Mouse (Mus musculus) adrenal gland (tissue): Measurements from ENCODE around the gene Pcare.

Source experiments
- intact Hi-C: fragments of 180-260 bp; cut with DNase I; formaldehyde crosslinking; loops from one replicate; pipeline ENCODE4 v1.15.1; 2025

The Pcare gene

DNA sequence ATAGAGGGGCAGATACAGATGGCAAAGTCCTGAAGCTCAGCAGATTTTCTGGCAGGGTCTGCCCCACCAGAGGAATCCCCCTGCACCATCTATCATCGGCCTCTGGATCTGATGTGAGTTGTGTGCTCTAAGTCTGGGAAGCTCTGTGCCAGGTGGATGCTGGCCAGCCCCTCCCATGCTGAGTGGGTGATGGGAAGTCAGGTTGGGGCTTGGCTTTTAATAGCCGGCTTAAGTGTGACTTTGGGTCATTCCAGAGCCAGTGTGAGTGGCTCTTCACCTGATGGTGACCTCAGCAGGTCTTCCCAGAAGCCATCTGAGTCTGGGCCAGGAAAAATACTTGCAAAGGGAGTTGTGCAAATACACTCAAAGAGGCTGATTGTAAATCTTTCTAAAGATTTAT lies 22.0 kb downstream of the Pcare start:
- intact Hi-C loops: no loop called here

DNA sequence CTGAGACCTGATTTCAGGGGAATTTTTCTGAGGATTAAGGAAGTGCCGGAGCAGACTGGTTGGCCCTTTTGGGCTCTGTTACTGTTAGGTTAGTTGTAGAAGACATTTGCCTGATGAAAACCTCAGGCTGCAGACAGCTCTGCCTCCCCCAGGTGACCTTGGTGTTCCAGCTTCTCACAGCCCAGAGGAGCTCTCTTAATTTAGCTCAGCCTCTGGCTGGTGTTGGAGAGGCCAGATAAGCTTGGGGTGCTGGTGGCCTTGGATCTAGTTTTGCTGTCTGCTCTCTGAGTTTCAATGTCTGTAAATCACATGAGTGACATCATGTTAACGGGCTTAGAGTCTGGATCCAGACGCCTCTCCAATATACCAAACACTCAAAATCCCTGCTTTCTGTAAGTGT lies 31.7 kb downstream of the Pcare start:
- intact Hi-C loops: no loop called here

DNA sequence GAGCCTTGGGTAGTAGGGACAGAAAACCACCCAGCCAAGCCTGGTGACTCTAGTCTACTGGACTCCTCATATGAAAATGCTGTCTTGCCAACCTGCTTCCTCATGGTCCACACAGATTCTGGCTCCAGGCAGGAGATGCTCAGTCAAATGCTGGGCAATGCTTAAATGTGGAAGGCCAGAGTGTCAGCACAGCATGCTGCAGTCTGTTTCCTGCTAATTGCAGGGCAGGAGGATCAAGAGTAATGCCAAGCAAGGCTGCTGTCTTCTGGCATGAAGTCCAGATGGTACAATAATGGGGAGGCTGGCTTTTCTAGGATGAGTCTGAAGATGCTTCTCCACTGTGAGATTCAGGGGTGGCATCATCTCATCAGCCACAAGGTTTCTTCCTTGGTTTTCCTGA lies 32.3 kb downstream of the Pcare start:
- intact Hi-C loops: no loop called here

DNA sequence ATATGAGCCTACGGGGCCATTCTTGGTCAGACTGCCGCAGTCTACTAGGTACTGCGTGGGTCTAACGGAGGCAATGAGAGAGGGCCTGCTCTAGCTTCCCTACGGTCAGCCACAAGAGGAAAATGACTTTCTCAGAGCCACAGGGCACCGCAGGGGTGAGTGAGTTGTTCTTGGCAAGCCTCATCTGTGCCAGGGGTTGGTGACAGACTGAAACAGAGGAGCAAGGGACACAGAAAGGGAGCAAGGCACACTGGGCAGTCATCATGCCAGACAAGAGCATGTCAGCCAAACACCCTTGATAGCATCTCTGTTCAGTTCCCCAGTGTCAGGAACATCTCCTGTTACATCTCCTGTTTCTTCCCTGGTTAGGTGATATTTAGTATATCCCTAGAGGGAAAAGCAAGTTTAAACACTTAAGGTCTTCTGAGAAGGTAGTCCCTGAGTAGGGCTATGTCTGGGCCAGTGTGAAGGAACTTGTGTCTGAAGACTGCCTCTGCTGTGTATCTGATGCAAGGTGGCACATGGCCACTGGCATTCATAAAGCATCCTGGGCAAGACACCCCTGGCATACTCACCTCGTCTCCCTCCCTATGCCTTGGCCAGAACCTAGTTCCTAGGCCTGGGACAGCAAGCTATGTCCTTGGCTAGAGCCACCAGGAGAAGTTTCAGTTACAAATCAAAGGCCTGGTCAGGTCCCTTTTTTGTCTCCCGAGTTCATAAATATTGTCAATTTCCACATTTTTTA lies 34.6 kb downstream of the Pcare start:
- intact Hi-C loops: no loop called here

DNA sequence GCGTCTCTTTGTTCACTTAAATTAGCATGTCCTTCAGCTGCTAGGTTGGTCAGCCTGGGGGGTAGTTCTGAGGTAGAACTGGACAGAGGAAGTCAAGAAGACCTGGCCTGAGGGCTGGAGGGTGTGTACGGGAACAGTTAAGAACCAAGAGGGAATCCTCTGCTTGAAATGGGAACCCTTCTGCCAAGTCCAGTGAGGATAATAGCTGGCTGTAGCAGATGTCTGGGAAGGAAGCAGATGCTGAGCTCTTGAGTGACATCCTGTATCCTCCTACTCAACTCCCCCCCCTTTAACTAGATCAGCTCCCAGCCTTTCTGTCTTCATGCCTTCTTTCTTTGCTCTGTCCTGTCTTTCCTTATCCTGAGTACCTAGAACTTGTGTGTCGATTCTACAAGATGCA lies 37.7 kb downstream of the Pcare start:
- intact Hi-C loops: no loop called here

DNA sequence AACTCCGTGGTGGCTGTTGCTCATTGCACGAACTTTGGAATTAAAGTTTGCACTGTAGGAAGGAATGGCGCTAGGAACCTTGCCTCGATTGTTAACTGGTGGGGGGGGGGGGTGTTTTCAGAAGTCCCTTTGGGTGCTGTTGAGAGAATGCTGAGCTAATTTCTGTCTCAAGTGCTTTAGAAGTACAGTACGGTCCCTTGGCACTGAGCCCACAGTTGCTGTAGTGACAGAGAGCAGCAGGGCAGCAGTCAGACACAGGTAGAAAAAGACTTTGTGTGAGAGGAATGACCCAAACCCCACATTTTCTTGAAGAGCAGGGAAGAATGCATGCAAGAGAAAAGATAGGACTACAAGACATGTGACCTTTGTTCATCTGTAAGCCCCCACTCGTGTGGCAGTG lies 40.4 kb downstream of the Pcare start:
- intact Hi-C loops: no loop called here

DNA sequence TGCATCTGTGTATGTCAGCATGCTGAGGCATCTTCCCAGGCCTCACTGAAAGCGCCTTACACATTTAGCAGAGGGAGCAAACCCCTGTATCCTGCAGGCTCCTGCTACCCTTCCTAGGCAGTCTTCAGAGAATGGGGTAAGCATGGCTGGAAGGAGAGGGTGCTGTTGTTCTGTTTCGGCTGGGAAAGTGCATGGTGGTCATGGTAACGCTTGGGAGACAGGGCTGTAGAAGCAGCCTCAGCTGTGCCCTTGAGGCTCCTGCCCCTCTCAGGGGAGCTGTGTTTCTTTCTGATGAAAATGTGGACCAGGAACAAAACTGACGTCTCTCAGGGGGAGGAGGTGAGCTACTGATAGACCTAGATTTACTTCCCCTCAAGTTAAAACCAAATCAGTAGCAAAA lies 45.0 kb downstream of the Pcare start:
- intact Hi-C loops: no loop called here

DNA sequence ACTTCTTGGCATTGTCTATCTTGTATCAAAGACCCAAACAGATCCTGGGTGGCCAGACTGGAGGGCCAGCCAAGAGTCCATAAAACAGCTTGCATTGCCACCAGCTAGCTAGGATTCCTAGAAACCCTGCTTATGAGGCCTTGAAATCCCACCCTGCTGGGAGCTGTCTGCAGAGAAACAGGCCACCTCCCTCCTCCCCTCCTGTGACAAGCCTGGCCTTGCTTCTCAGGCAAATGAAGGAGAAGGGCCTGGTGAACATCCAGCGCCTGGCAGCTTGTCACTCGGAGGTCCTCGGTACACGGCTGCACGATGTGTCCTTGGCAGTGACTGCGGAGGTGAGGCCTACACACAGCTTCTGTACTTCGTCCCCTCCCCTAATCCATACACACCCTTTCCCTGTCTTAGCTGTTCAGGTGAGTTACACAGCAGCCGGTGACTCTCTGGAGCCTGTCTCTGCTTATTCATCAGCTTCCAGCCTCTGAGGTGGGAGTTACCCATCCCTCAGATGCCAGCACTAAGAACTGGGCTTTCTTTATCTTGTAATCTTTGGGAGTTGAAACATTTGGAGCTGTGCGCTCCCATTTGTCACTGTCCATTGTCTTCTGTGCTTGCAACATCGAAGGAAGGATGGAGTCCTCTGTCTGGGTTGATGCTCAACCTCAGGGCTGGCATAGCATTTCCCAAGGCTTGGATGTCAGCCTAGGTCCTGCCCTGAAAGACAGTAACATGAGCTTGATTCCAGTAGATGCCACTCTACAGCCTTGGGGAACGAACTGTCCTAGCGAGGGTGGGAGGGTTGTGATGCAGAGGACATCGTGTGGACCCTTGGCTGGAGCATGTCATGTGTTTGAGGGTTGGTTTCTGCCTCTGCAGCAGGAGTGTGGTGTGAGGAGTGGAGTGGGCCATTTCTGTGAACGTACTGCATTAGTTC lies 46.9 kb downstream of the Pcare start:
- intact Hi-C loops: no loop called here

DNA sequence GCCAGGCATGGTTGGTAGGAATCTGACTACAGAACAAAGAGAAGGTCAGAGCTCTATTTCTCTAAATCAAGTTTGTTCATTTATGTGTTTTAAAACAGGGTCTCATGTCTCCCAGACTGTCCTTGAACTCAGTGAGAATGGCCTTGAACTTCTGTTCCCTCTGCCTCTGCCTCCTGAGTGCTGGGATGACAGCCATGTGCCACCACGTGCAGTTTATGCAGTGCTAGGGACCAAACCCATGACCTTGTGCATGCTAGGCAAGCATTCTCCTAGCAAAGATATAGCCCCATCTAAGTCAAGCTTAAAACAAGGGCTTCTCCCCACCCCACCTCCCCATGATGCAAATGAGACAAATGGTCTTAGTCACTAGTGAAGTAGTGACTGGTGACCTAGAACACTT lies 47.6 kb downstream of the Pcare start:
- intact Hi-C loops: no loop called here

DNA sequence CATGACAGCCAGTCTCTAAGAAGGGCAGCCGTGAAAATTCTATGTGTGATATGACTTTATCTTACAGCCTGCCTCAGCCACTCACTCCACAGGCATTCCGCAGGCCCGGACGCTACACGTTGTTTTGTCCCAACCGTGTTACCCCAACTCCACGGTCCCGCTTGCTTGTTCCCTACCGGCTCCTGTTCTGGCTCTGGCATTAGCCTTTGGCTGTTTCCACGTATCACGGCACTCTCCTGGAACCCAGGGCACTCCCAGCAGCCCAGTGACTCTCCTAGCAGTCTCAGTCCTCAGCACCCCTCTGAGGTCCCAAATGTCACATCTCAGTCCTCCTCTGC lies 54.1 kb downstream of the Pcare start:
- intact Hi-C loops: loop anchor here (10.0 kb wide), 1 partner anchor 176 kb away; no protein-coding TSS in a partner anchor

DNA sequence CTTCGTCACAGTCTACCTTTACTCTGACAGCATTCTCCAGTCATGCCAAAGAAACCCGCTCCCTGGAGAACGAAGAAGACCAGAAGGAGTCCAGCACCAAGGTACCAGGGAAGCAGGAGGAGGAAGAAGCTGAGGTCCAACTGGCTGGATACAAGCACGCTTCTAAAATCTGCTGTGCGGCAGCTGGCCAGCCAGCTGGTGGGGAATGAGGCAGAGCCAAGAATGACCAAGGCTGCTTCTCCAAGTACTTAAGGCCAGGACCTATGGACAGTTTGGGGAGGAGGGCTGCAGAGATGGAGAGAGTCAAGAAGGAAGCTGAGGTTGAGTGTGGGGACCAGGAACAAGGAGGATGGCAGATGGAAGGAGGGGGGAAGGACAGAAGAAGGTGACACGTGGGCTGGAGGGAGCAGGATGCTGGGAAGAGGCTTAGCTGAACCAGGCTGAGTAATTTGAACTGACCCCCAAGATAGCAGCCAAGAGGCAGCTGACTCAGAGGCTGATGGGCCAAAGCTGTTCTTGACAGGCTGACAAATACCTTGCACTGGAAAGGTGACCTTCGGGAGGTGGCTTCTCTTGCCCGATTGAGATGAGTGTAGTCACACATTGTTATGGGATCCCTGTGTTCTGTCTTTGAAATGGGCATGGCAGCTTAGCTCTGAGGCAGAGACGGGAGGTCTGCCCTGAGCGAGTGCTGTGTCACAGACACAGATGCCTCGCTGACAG lies 54.6 kb downstream of the Pcare start:
- intact Hi-C loops: loop anchor here (10.0 kb wide), 1 partner anchor 177 kb away; no protein-coding TSS in a partner anchor

DNA sequence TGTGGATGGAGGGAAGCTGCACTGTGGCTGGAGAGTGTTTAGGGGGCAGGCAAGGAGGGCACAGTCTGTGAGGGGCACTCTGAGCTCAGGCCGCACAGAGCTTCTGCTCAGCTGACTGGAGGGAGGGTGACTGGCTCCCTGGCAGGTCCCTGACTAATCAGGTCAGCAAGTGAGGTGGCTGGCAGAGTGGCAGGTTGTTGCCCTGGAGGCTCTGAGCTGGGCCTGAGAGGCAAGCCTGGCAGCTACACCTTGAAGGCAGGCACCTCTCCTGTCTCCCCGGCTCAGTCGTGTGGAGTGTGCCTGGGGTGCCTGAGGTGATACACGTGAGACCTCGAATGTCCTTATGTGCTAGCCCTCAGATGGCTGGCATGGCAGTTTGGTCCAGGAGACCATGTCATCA lies 56.3 kb downstream of the Pcare start:
- intact Hi-C loops: loop anchor here (10.0 kb wide), 1 partner anchor 178 kb away; no protein-coding TSS in a partner anchor

DNA sequence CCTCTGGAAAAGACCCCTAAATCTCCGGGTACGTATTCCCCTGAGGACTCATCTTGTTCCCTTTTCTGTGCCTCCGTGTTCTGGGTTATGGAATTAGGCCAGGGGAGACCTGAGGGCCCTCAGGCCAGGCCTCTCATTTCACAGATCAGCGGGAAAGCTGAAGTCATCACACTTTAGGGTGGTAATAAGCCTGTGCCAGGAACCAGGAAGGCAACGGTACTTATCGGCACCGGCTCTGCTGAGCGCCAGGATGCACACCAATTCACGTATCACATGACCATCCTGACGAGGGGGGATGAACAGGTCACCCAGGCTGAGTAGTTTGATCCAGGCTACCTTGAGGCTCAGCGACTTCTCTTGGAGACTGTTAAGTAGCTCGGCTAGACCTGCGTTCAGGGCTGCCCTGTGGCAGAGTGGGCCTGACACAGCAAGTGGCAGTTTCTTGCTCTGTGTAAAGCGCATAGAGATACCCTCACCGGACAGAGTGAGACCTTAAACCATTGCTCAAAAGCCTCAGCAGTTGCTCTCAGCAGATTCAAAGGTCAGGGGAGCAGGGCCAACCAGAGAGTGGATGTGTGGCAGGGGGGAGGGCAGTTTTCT lies 56.9 kb downstream of the Pcare start:
- intact Hi-C loops: loop anchor here (10.0 kb wide), 1 partner anchor 179 kb away; no protein-coding TSS in a partner anchor

DNA sequence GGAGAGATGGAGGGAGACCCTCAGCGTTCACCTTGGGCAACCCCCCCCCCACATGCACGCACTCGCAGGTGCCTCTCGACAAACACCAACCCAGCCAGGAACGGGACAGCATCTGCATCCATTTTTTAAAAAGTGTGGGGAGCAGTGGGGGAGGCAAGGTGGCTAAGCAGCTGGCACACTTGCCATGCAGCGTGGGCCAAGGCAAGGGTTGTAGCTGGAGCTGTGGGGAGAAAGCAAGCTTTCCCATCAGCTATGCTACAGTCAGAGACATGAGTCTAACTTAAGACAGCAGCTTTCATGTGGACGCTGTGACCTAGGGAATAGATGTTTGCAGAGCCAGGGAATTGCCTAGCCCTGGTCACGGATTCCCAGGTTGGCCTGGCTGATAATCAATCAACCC lies 57.5 kb downstream of the Pcare start:
- intact Hi-C loops: loop anchor here (10.0 kb wide), 1 partner anchor 180 kb away; no protein-coding TSS in a partner anchor

DNA sequence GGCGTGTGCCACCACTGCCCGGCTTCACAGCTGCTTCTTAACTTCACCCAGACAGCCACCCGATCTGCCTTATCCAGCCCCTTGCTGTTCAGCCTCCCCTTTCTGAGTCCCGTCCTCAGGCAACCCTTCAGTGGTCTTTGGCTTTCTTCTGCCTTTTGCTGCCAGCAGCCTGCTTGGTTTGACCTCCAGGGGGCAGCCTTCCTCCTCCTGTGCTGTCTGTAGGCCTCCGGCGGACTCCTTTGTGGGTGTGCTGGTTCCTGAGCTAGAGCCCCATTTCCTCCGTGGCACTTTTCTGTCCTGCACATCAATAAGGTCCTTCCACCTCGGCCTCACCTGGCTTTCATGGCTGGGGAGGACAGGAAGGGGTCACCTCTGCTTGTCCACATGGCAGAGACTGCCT lies 58.9 kb downstream of the Pcare start:
- intact Hi-C loops: loop anchor here (10.0 kb wide), 1 partner anchor 181 kb away; no protein-coding TSS in a partner anchor
